Mouse (Mus musculus): ENCODE results near the gene Cdcp2. TPM values are rescaled to one million over a fixed set of nuclear protein-coding genes. Genes with fewer than 3 reads are reported as not detected.

Gene Cdcp2
- total RNA-seq, 2 experiments from 2014 or later, result not detected

Other genes with a start within 250 kb of the Cdcp2 start
- 100 to 1,000 TPM; 114 to 119 TPM for gene Ssbp3, start 186.2 kb upstream of the Cdcp2 start, total RNA-seq (2021)
- gene Mrpl37, start 30.0 kb upstream of the Cdcp2 start, total RNA-seq (2021), result 10 to 100 TPM; 64.0 to 67.7 TPM
- 1 to 10 TPM; 9.0 to 9.7 TPM for gene Cyb5rl, start 29.9 kb upstream of the Cdcp2 start, total RNA-seq (2021)
- 100 to 1,000 TPM; 168 to 176 TPM for gene Tmem59, start 81.5 kb downstream of the Cdcp2 start, total RNA-seq (2021)
- 10 to 100 TPM; 18.5 to 22.0 TPM for gene Tceanc2, start 82.2 kb downstream of the Cdcp2 start, total RNA-seq (2021)
- gene Ldlrad1, start 112.3 kb downstream of the Cdcp2 start, total RNA-seq (2021), result not detected
- 10 to 100 TPM; 33.9 to 38.2 TPM for gene Lrrc42, start 156.6 kb downstream of the Cdcp2 start, total RNA-seq (2021)
- gene Hspb11, start 156.7 kb downstream of the Cdcp2 start, total RNA-seq (2021), result 10 to 100 TPM; 16.8 to 22.4 TPM
- gene Dio1, start 210.3 kb downstream of the Cdcp2 start, total RNA-seq (2021), result not detected
- gene Yipf1, start 217.5 kb downstream of the Cdcp2 start, total RNA-seq (2021), result 10 to 100 TPM; 44.6 to 47.8 TPM

All from left cerebral cortex, postnatal 10 days (tissue).